Mouse (Mus musculus) liver, adult 2 months (tissue): Measurements from ENCODE around the gene Ahcy. TPM values are rescaled to one million over a fixed set of nuclear protein-coding genes. Genes with fewer than 3 reads are reported as not detected.
A peak's percentile ranks its signal among the peaks of the same experiment; 100 is the strongest.

ENCODE experiments used
- DNase-seq: peaks from one replicate; pipeline ENCODE4 v3.0.0-alpha.2; 2011; ENCODE audit warnings: low read depth, low spot score; ENCODE audit errors: extremely low read depth
- H3K27ac ChIP-seq: fragments of 200-500 bp; replicated peaks from 2 replicates; pipeline ENCODE4 v1.5.1; 2012; ENCODE audit warnings: low read depth, mild to moderate bottlenecking, control low read depth, inconsistent platforms, low read length; ENCODE audit not compliant: insufficient read depth
- H3K27me3 ChIP-seq: fragments of 200-500 bp; 2 replicates; pipeline ENCODE4 v1.6.1; 2012; ENCODE audit warnings: mild to moderate bottlenecking, moderate library complexity, low read length, inconsistent platforms; ENCODE audit not compliant: control insufficient read depth, insufficient read depth
- H3K36me3 ChIP-seq: fragments of 200-500 bp; 2 replicates; pipeline ENCODE4 v1.6.1; 2012; ENCODE audit warnings: low read length, inconsistent platforms; ENCODE audit not compliant: control insufficient read depth, insufficient read depth
- H3K4me1 ChIP-seq: fragments of 200-500 bp; 2 replicates; pipeline ENCODE4 v1.6.1; 2011; ENCODE audit warnings: low read length; ENCODE audit not compliant: control insufficient read depth, insufficient read depth
- H3K4me3 ChIP-seq: fragments of 200-500 bp; 2 replicates; pipeline ENCODE4 v1.5.1; 2011; ENCODE audit warnings: low read depth, mild to moderate bottlenecking, control low read depth, low read length, moderate library complexity; ENCODE audit not compliant: insufficient read depth
- H3K79me2 ChIP-seq: fragments of 200-500 bp; 2 replicates; pipeline ENCODE4 v1.6.1; 2012; ENCODE audit warnings: inconsistent platforms, mild to moderate bottlenecking, low read length, moderate library complexity; ENCODE audit not compliant: control insufficient read depth, insufficient read depth
- H3K9ac ChIP-seq: fragments of 200-500 bp; 2 replicates; pipeline ENCODE4 v1.6.1; 2012; ENCODE audit warnings: low read depth, mild to moderate bottlenecking, control low read depth, inconsistent platforms, low read length
- CTCF ChIP-seq: fragments of 200-500 bp; IDR thresholded peaks from 2 replicates; pipeline ENCODE4 v1.5.1; 2011; ENCODE audit warnings: low read depth, low read length, control low read depth
- POLR2A ChIP-seq: fragments of 200-500 bp; IDR thresholded peaks from 2 replicates; pipeline ENCODE4 v1.6.1; 2011; ENCODE audit warnings: low read length, control low read depth; ENCODE audit not compliant: insufficient read depth; ENCODE audit errors: extremely low read depth
- WGBS: fragments of 180-500 bp; shearing (Covaris S2); methylation state at CpG from one replicate; pipeline ENCODE4 v1.1.7; 2018; 5-methylcytosine and 5-hydroxymethylcytosine counted together
- polyA plus RNA-seq: library from polyadenylated mRNA; depleted of rRNA; stranded (reverse); fragments of >200 nt; gene quantifications from 2 replicates; pipeline ENCODE4 v1.2.3, GENCODE M21; 2012
- total RNA-seq: library from RNA; depleted of rRNA; stranded (reverse); fragments of >200 nt; gene quantifications from 2 replicates; pipeline ENCODE4 v1.2.3, GENCODE M21; 2014

Ahcy gene
- total and polyA plus RNA-seq, 2 experiments = 1,364 to 1,859 TPM

- peaks cover 6% of the 10 kb centered on the region for H3K4me1 ChIP-seq
- peak overlapping the region; percentile 70 for H3K9ac ChIP-seq
- peak overlapping the region; percentile 98 for H3K27ac ChIP-seq
- H3K27me3 ChIP-seq = no peaks in the 10 kb centered on the region
- H3K36me3 ChIP-seq = no peaks in the 10 kb centered on the region
- TF ChIP-seq POLR2A (no peak), CTCF (no peak)
- no peak overlapping the region for H3K4me3 ChIP-seq
- DNase-seq = peak; percentile 92
- 55% methylated on average over 13 of the region's 13 CpGs for WGBS
- no peaks in the 10 kb centered on the region for H3K79me2 ChIP-seq
Measured at GRCm38 (mm10) chr2:155090909-155091742, 16.8 kb upstream of the Ahcy start.

DNA sequence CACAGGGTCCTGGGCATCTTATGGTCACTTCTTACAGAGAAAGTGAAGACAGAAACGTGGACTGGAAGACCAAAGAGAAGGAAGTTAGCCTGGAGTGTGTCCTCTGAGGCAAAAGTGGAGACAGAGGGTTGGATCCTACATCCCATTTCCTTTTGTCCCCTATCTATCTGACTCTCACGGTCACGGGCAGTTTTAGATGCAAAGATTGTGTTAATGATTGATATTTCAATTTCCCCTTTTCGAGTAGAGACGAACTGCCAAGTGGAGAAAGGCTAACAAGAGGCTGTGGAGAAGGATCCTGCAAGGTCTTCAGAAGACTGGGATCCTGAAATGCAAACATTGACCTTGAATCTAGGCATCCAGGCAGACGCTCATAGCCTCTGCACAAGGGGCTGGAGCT is 14.0 kb upstream of the Ahcy start:
- no peak overlapping the region for H3K4me3 ChIP-seq
- no peak overlapping the region for H3K27ac ChIP-seq
- H3K36me3 ChIP-seq = no peaks in the 10 kb centered on the region
- H3K79me2 ChIP-seq = no peaks in the 10 kb centered on the region
- WGBS = 40% methylated on average over 6 of the region's 6 CpGs
- DNase-seq = no peak
- no peak for TF ChIP-seq CTCF
- no peak for TF ChIP-seq POLR2A
- no peaks in the 10 kb centered on the region for H3K27me3 ChIP-seq
- peaks cover 10% of the 10 kb centered on the region for H3K4me1 ChIP-seq
- H3K9ac ChIP-seq = no peak overlapping the region

- H3K27ac ChIP-seq = no peak overlapping the region
- no peaks in the 10 kb centered on the region for H3K79me2 ChIP-seq
- H3K4me3 ChIP-seq = no peak overlapping the region
- no peak for DNase-seq
- 91% methylated on average over 5 of the region's 5 CpGs for WGBS
- H3K9ac ChIP-seq = no peak overlapping the region
- TF ChIP-seq CTCF = no peak
- TF ChIP-seq POLR2A = no peak
- no peaks in the 10 kb centered on the region for H3K36me3 ChIP-seq
- H3K27me3 ChIP-seq = no peaks in the 10 kb centered on the region
- peaks cover 14% of the 10 kb centered on the region for H3K4me1 ChIP-seq
Measured at GRCm38 (mm10) chr2:155086328-155086727, 12.0 kb upstream of the Ahcy start.

DNA sequence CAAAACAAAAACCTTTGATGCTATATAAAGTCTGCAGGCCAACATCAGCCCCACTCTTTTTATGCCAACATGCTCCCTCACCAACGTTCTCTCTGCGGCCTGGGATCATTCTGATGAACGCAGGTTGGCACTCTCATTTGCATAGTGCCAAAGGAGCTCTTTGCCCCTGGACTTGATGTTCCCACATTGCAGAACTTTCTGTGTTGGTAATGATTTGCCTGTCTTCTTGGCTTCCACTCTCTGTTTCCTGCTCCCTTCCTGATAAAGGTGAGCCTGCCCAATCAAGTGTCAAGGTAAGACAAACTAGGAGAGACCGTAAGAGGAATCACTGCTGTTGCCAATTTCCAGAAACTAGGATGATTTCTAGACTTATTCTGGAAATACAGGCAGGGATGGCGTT is 10.2 kb upstream of the Ahcy start:
- no peaks in the 10 kb centered on the region for H3K36me3 ChIP-seq
- H3K4me3 ChIP-seq = no peak overlapping the region
- H3K9ac ChIP-seq = no peak overlapping the region
- H3K4me1 ChIP-seq = peaks cover 15% of the 10 kb centered on the region
- 25% methylated on average over 5 of the region's 5 CpGs for WGBS
- no peak for TF ChIP-seq POLR2A
- TF ChIP-seq CTCF = no peak
- no peaks in the 10 kb centered on the region for H3K79me2 ChIP-seq
- DNase-seq = peak; percentile 96
- H3K27ac ChIP-seq = peak overlapping the region; percentile 97
- H3K27me3 ChIP-seq = no peaks in the 10 kb centered on the region

- WGBS = 8% methylated on average over 8 of the region's 8 CpGs
Measured at GRCm38 (mm10) chr2:155082121-155082803, 8.0 kb upstream of the Ahcy start.

DNA sequence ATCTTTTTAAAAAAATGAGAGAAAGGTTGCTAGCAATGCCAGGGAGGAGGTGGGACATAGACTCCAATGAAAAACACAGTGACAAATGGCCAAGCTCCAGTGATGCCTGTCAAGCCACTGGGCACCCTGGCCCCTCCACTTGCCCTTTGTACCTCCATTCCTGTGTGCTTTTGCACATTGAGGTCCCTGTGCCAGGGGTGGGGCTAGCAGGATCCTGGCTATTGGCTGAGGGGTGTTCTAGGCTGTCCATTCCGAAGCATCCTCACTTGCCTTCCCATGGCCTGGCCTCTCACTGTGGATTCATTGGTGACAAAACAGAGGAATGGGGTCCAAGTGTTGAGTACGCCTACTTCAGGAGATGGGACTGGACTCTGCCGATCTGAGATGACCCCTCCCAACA is 6.8 kb upstream of the Ahcy start:
- Histone ChIP-seq H3K4me3 (peak overlapping the region; percentile 48), H3K36me3 (no peaks in the 10 kb centered on the region), H3K27me3 (no peaks in the 10 kb centered on the region), H3K9ac (peak overlapping the region; percentile 72; the same call in 1 of the 2 replicates), H3K79me2 (no peaks in the 10 kb centered on the region; the same call in 1 of the 2 replicates), H3K27ac (peak overlapping the region; percentile 97), H3K4me1 (peaks cover 18% of the 10 kb centered on the region)
- TF ChIP-seq CTCF (no peak), POLR2A (0 out of 2 replicates have a peak, but pooled peaks have one; percentile 48)
- WGBS = 33% methylated on average over 3 of the region's 3 CpGs
- DNase-seq = peak; percentile 99

More at GRCm38 (mm10) chr2:155082121-155082803, 8.0 kb upstream of the Ahcy start:
- Histone ChIP-seq H3K4me3 (peak overlapping the region; percentile 35), H3K9ac (peak overlapping the region; percentile 72), H3K79me2 (no peaks in the 10 kb centered on the region; the same call in 1 of the 2 replicates), H3K36me3 (no peaks in the 10 kb centered on the region), H3K27ac (peak overlapping the region; percentile 97), H3K4me1 (peaks cover 18% of the 10 kb centered on the region), H3K27me3 (no peaks in the 10 kb centered on the region)
- TF ChIP-seq CTCF (peak; percentile 93), POLR2A (no peak)
- DNase-seq = peak; percentile 75
